ENCODE assay signal across 11 mouse cellular contexts in the genomic region with DNA sequence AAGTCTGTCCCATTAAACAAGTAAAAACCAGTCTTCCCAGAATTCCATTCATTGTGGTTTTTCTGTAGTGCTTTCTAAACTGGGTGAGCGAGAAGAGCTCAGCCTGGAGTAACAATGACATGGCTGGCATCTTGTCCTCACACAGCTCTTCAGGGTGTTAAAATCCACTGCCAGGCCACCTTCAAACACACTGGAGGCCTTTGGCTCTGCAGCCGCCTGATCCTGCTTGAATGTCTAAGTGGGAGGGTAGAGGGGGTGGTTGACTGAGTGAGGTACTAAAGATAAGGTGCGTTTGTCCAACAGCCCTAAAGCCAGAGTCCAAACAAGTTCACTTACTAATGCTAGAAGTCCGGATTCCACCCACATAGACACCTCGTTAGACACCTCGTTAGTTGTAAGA. TPM values are rescaled to one million over a fixed set of nuclear protein-coding genes. Genes with fewer than 3 reads are reported as not detected.
A peak's percentile ranks its signal among the peaks of the same experiment; 100 is the strongest.
DNase-seq lines count a peak whose midpoint lies in the region; ATAC-seq lines count a peak whose summit lies in the region.
"Had no signal": no experiment of that assay in that cellular context is flagged by ENCODE, and none has a peak within 500 bp of the region (broad histone marks: within the 10 kb centered on the region; RNA-seq: fewer than 3 reads in every experiment).

No protein-coding gene starts in this region.

- H3K36me3 ChIP-seq in hindbrain, embryonic 13.5 days = peaks cover 11% of the 10 kb centered on the region

- no peak for ATAC-seq in hindbrain, embryonic 13.5 days (ENCODE audit: low FRiP score)
- ATAC-seq: Patski had no signal

- H3K27ac ChIP-seq in hindbrain, embryonic 13.5 days = peak overlapping the region; percentile 79
- H3K27ac ChIP-seq: embryonic facial prominence, embryonic 13.5 days had no signal

- no peak overlapping the region for H3K4me3 ChIP-seq in hindbrain, embryonic 13.5 days
- H3K4me3 ChIP-seq: embryonic facial prominence, embryonic 13.5 days had no signal

- H3K4me2 ChIP-seq in hindbrain, embryonic 13.5 days = no peak overlapping the region
- H3K4me2 ChIP-seq: embryonic facial prominence, embryonic 13.5 days had no signal

- H3K9ac ChIP-seq in hindbrain, embryonic 13.5 days = no peak overlapping the region
- H3K9ac ChIP-seq: embryonic facial prominence, embryonic 13.5 days had no signal

- H3K9me3 ChIP-seq in hindbrain, embryonic 13.5 days = no peaks in the 10 kb centered on the region
- H3K9me3 ChIP-seq: embryonic facial prominence, embryonic 13.5 days had no signal

- 26% methylated on average over 6 of the region's 6 CpGs for WGBS in hindbrain, embryonic 13.5 days

- intact Hi-C loops in left cerebral cortex, postnatal 25 days (cut with DNase I) = no loop called here

- no peaks in the 10 kb centered on the region for H3K27me3 ChIP-seq in hindbrain, embryonic 13.5 days
- H3K27me3 ChIP-seq: Patski had no signal

- H3K4me1 ChIP-seq in hindbrain, embryonic 13.5 days (replicated peaks) = peaks cover 56% of the 10 kb centered on the region

- peak; percentile 36 for DNase-seq in embryo, embryonic 10.5 days (ENCODE audit: low spot score)
- DNase-seq in embryo, embryonic 10 days (ENCODE audit: low spot score) = no peak
- DNase-seq in ES-CJ7 (ENCODE audit: low read depth, low spot score) = peak; percentile 23
- DNase-seq in lung, postnatal 4 days = peak; percentile 16 to 58
- no peak for DNase-seq in left cerebral cortex, adult 18-20 months (ENCODE audit: low spot score in 2 of 2)
- no peak for DNase-seq in left cerebral cortex, postnatal 25 days (ENCODE audit: low spot score in 2 of 2)
- no peak for DNase-seq in adrenal gland, adult 8-10 months
- DNase-seq: spleen, adult 18-20 months had no signal

RNA-seq across cellular contexts. Expression of a gene that starts 48.6 kb away (rescaled TPM):
- polyA plus RNA-seq in hindbrain, embryonic 13.5 days (2015; fragmentation: Nextera tagmentation; extraction: Ambion mirVana) = 25.1 and 25.9 TPM in 2 replicates
- 10 to 100 TPM; 10.1 to 12.5 TPM for total RNA-seq in left cerebral cortex, adult 18-20 months (2021)
- 10 to 100 TPM; 11.4 to 12.3 TPM for total RNA-seq in left cerebral cortex, postnatal 25 days (2021)
- under 1 TPM in 1 of 4 experiments, not detected in 3; 0.07 TPM for total RNA-seq in adrenal gland, adult 8-10 months (2022)

Comparison
In these comparisons a context has a peak if more than half of its experiments do, and no peak if none do; other contexts are left out.
1. DNase-seq: peak in embryo, embryonic 10.5 days (single experiment), ES-CJ7 (single experiment) and lung, postnatal 4 days (2 of 2); none in embryo, embryonic 10 days (single experiment), left cerebral cortex, adult 18-20 months (0 of 2), left cerebral cortex, postnatal 25 days (0 of 2) and adrenal gland, adult 8-10 months (single experiment).
2. RNA of a gene that starts 48.6 kb away (total RNA-seq): 10.1 to 12.5 TPM in left cerebral cortex, adult 18-20 months and 11.4 to 12.3 TPM in left cerebral cortex, postnatal 25 days; 0.07 TPM in adrenal gland, adult 8-10 months; every median in the first group is over 4 times any median in the second.